Mouse (Mus musculus): ENCODE measurements around the gene Cyyr1.

The Cyyr1 gene

GRCm38 (mm10) chr16:85470057-85470456 lies 83.1 kb downstream of the Cyyr1 start:
- 81% methylated on average over 4 of the region's 4 CpGs for WGBS

- WGBS: 92% methylated on average over 1 of the region's 1 CpGs
These were observed 98.2 kb downstream of the Cyyr1 start for GRCm38 (mm10) chr16:85455043-85455442.

GRCm38 (mm10) chr16:85446306-85446705 lies 106.9 kb downstream of the Cyyr1 start:
- 67% methylated on average over 1 of the region's 1 CpGs for WGBS

GRCm38 (mm10) chr16:85445801-85446200 lies 107.4 kb downstream of the Cyyr1 start:
- 71% methylated on average over 3 of the region's 3 CpGs for WGBS

GRCm38 (mm10) chr16:85435427-85435826 lies 117.8 kb downstream of the Cyyr1 start:
- 69% methylated on average over 2 of the region's 2 CpGs for WGBS

GRCm38 (mm10) chr16:85429173-85429572 lies 124.0 kb downstream of the Cyyr1 start:
- 59% methylated on average over 3 of the region's 3 CpGs for WGBS

- WGBS: 71% methylated on average over 2 of the region's 2 CpGs
These were observed 130.3 kb downstream of the Cyyr1 start for GRCm38 (mm10) chr16:85422889-85423288.

GRCm38 (mm10) chr16:85415415-85415814 lies 137.8 kb downstream of the Cyyr1 start:
- WGBS: 79% methylated on average over 3 of the region's 3 CpGs

GRCm38 (mm10) chr16:85393430-85393948 lies 159.7 kb downstream of the Cyyr1 start:
- WGBS: 58% methylated on average over 4 of the region's 4 CpGs

- WGBS: 78% methylated on average over 5 of the region's 5 CpGs
These were observed 166.4 kb downstream of the Cyyr1 start for GRCm38 (mm10) chr16:85386801-85387200.
